Mouse (Mus musculus) heart, adult 2 months (tissue): Measurements from ENCODE around the gene Olfr716.
"Not testable (repeated sequence)": the region's sequence is repeated elsewhere in the genome, so short reads cannot be mapped to it uniquely, and the experiment has no call there.

Source experiments
- CTCF ChIP-seq: fragments of 200-600 bp; IDR thresholded peaks from 2 replicates; pipeline ENCODE4 v1.8.1; 2022; ENCODE audit warnings: antibody characterized with exemption, mild to moderate bottlenecking, moderate library complexity
- POLR2A ChIP-seq: fragments of 200-500 bp; IDR thresholded peaks from 2 replicates; pipeline ENCODE4 v1.6.1; 2011; ENCODE audit warnings: mild to moderate bottlenecking, low read depth, low read length, control low read depth; ENCODE audit not compliant: insufficient read depth

- not testable (repeated sequence) for TF ChIP-seq POLR2A, CTCF
Observed at GRCm38 (mm10) chr7:107130983-107131382, 7.1 kb upstream of the Olfr716 start, which contains the start of gene Olfr715.
